Mouse (Mus musculus): ENCODE measurements around the gene Uts2r.
A peak's percentile ranks its signal among the peaks of the same experiment; 100 is the strongest.

Gene Uts2r

DNA sequence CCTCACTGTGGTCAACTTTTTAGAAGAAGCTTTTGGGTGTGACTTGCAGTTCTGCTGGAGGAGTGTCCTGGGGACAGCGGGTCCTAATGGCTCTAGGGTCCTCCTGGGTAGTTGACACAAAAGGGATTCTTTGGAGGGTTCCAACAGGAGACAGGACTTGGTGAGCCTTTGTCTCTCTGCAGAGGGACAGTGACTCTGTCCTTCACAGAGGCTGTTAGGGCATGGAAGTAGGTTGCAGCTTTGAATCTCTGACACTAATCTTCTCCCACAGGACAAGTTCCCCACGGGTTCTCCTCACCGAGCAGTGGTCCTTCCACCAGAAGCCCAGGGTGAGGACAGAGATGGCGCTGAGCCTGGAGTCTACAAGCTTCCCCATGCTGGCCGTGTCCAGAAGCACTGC, at the start of gene Uts2r:
Gene Uts2r, plus strand, starts transcription at position 301 of the 400 bp plus-strand sequence.
- no peak for DNase-seq

DNA sequence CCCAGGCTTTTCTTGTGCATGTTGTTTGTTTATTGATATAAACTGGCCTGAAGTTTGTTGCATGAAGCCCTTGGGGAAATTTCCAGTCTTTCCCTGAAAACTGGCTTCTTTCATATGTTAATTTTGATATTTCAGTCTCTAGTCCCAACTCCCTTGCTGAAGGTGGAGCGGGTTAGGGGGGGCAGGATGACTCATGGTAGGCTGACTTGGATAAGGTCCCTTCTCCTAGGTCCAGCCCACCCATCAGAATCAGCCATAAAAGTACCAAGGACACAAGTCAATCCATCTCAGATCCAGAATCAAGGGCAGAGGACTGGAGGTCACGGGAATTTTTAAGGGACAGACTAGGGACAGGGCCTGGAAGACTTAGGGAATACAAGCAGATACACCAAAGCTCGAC, 49.0 kb upstream of the Uts2r start:
- no peak for DNase-seq

DNA sequence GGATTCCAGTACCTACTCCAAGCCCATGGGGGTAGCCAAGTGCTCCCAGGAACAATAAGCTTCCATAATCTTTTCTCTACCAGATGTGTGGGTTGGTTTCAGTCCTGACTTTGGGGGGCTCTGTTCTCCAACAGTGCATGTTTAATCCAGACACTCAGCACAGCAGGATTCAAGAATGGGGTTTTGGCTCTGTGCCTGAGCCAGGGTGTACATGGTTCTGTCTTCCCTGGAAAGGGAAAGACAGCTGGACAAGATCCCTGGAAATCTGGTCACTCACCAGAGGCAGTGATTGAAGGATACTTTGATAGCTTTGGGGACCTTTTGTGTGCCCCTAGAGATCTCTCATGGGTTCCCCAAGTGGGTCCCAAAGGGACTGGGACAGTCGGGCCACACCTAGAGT, 48.5 kb upstream of the Uts2r start:
- no peak for DNase-seq

DNA sequence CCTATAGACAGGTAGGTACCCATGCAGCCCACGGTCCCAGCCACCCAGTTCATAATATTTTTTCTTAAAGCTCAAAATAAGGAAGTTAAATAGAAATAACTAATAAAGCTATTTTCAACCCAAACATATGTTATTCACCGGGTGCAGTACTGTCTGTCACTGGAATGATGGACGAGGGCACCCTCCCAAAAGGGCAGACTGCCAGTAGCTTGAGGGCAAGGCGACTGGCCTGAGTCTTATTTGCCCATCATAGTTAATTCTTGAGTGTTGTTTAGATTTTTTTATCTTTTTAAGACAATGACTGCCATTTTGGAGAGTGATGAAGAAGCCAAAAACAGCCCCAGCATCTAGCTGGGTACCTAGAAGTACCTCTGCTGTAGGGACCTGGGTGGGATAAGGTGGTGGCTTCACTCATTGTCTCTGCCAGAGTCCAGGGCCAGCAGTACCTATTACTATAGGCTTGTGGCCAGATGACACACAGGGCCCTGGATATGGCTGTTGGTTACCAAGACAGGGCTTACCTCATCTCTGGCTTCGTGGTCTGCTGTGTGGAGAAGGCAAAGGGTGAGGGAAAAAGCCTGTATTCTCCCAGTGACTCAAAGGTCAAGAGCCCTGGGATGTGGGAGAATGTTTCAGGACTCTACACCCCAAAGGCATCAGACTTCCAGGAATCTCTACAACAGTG, 47.8 kb upstream of the Uts2r start:
- no peak for DNase-seq

DNA sequence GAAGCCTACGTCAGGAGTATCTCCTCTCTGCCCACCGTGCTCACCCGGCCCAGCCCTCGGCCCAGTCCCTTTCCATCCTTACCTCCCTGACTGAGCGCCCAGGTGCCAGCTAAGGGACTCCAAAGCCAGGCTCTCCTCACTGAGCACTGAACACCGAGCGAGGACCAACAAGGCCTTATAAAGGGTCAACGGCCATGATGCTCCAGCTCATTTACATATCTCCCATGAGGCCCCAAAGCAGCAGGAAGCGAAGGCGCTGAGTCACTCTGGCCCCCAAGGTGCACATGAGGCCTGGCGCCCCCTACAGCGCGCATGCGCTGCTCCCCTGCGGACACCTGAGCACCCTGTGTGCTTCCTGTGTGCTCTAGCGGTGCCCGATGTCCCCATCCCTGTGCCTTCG, 42.0 kb upstream of the Uts2r start:
- DNase-seq: no peak

DNA sequence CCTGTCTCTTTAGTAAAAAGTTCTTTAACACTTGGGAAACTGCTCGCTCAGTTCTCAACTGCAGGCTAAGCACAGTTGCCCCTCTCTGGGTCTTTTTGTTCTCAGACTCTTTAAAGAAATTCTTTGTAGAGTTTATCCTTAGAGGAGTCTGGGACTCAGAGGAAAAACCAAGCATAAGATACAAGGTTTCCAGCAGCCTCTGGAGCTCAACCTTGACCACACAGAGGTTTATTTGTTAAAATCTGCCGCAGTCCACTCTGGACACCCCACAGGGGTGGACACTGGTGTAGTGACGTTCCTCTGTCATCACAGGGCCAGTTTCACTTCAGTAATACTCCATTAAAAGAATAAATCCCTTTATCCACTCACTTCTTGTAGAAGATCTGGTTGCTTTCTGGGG, 41.5 kb upstream of the Uts2r start, which contains the start of gene Tex19.2:
Gene Tex19.2, minus strand, starts transcription at position 101 of the 400 bp plus-strand sequence.
- no peak for DNase-seq

DNA sequence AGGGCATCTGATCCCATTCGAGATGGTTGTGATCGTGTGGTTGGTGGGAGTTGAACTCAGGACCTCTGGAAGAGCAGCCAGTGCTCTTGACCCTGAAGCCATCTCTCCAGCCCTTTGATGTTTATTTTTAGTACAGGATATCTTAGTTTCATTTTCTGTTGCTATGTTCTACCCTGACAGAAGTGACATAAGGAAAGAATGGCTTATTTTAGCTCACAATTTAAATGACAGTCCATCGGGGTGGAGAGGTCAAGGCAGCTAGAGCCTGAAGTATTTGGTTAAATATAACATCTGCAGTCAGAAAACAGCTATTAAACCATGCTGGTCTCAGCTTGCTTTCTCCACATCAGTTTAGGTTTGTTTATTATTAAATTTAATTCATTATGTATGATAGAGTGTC, 38.9 kb upstream of the Uts2r start:
- DNase-seq: no peak

DNA sequence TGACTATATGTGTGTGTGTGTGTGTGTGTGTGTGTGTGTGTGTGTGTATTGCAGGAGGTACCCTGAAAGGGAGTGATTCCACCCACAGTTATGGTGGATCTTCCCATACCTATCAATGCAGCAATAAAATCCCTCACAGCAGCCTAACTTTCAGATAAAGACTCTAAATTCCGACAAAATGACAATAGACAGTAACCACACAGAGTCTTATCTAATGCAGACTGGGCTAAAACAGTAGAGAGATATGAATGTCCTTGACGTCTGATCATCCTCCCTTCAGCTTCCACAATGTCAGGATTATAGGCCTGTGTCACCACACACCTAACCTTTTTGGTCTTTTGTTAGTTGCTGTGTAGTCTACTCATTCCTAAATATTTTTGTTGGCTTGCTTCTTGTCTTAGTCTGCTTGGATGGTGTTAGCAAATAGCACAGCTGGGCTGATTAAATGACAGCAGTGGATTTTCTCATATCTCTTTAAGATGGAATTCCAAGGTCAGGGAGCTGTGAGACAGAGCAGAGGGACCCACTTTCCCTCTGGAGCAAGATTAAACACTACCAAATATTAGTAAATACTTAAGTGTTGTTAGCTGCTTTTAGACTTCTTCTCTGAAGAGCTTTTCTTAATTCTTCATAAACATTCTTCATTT, 37.9 kb upstream of the Uts2r start:
- no peak for DNase-seq

DNA sequence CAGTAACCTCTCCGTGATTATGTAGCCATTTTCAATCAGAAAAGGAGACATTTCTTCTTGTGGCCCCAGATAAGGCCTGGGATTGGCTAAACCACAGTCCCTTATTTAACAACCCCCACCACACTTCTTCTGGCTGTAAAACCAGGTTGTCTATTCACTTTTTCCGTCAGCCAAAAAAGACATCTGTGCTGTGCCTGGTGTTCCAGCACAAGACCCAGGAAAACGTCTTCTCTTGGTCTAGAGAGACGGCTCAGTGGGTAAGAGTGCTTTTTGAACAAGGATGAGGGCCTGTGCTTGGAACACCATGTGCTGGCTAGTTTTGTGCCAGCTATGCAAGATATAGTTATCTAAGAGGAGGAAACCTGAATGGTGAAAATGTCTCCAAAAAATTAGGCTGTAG, 36.6 kb upstream of the Uts2r start:
- no peak for DNase-seq

DNA sequence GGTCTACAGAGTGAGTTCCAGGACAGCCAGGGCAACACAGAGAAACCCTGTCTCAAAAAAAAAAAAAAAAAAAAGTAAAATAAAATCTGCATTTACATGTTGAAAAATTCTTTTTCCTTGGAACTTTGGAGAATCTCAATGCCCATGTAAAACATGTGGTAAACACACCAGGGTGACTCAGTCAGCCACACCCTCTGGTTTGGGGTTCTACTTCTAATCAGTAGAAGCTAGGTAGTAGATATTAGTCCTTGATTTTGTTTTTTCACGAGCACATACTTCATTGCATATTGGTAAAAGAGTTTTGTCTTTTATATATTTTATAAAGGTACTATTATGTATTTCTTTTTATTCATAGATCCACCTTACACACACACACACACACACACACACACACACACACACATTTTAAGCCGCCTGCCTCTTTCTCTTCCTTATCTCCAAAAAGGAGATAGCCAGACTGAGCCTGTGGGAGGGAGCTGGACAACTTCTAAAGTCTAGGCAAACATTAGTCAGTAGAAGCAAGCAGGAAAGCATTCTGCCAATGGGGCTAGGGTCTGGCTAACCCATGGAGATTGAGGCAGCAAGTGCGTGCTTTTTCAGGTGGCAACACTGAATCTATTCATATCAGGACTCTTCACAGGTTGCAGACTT, 34.4 kb upstream of the Uts2r start:
- DNase-seq: no peak

DNA sequence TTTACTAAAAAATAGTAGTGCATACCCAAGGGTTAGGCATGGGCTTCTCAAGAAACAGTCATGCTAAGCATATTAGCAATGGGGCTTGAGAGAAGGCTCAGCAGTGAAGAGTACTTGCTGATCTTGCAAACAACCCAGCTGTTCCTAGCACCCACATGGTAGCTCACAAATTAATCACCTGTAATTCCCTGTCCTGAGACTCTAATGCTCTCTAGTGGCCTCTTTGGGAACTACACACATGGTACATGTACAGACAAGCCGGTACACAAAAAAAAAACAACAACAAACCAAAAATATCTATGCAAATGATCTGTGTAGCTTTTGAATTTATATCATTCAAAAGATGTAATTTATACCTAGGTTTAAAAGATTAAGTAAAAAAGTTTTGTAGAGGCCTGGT, 33.7 kb upstream of the Uts2r start:
- DNase-seq: no peak

DNA sequence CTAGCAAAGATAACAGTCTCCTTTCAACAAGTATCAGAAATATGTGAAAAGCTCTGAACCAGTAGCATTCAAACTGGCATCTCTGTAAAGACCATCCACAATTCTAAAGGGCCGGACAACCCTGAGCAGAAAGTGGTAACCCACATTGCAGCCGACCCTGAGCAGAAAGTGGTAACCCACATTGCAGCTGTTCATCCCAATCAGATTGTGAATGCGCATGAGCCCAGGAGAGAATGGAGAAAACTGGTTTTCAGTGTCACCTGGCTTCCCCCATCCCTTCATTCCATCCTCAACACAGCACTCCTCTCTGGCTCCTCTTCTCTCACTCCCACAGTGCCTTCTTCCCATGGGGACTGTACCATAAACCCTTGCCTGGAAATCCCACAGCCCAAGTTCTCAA, 32.6 kb upstream of the Uts2r start:
- no peak for DNase-seq

DNA sequence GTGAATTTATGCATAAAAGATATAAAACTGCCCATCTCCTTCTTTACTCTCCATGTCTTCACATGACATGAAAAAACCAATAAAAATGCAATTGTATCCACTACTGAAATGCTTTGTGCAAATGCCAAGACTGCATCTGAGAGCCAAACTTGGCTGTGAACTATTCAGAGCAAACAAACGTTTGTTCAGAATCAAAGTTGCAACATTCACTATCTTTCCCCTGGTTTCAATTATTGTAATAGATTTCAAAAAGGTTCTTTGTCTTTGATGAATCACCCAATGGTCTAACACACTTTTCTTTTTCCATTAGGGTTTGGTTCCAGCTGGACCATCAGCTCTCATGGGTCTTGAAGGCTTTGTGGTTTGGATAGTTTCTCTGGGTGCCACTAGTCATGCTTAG, 30.5 kb upstream of the Uts2r start:
- no peak for DNase-seq

DNA sequence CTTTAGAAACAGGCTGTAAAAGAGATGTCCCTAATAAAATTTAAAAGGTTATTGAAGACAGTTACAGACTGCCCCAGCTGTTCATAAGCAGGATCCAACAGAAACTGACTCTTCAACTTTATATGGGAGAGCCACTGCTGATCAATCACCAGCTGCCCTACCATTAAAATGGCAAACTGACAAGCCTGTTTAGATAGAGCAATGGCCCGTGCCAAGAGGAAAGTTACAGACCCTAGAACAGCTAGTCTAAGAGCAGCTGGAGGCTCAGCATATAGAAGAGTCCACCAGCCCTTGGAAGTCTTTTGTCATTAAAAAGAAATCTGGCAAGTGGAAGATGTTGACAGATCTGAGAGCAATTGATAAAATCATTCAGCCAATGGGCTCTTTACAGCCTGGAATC, 25.5 kb upstream of the Uts2r start:
- DNase-seq: no peak

DNA sequence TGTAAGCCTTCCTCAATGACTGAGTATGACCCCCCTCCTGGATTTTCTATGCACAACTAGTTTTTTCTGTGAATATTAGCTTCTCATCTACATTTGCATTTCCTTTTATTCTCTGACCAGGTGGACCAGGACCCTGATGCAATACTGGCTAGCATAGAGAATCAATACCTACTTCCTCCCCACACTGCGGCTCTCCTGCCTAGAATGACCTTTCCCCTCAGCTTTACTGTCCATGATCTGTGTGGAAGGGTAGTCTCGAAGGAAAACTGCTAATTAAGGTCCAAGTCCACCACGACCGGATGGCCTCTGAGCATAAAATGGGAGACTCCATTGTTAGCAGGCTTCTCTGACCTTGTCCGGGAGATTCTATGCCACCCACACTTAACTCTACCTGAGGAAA, 22.4 kb upstream of the Uts2r start:
- DNase-seq: no peak

DNA sequence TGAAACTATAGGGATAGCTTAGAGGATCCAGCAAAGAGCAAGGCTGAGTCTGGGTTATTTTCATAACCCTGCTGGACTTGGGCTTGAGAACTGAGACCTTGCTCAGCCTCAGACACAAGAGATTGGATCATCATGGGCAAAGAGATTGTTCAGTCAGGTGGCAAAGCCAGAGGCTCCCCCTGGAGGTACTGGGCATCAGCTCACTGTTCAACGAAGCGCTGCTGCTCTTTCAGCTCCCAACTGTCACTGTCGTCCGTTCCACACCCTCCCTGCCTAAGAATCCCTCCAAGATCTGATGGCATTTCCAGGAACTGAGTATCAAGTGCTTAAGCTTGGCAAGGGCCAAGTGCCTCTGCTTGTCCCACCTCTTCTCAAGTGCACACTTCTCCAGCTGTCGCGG, 21.3 kb upstream of the Uts2r start:
- no peak for DNase-seq

DNA sequence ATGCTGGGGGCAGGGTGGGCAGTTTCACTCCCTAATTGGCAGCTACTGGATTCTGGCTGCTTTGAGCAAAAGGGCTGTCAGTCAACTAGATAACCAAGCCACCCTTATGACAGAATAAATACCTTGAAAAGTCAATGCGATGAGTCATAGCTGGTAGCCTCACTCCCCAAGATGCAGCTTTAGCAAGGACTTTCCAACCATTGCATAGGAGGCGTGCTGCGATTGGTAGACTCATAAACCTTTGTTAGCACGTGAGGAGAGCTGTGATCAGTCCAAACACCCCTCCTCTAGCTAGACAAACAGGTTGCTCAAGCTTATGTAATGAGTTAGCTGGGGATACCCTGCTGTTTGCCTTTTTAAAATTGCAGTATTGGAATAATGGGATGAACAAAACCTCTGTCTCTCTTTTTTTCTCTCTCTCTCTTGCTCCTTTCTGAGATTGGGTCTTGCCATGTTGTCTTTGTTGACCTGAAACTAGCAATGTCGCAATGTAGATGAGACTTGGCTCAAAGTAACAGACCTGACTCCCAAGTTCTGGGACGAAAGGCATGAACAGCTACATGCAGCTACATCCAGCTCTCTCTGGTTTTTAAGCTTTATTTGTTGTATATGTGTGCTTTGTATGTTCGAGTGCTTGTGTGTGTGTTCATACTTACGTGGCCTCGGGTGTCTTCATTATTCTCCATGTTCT, 16.6 kb upstream of the Uts2r start:
- DNase-seq: no peak

DNA sequence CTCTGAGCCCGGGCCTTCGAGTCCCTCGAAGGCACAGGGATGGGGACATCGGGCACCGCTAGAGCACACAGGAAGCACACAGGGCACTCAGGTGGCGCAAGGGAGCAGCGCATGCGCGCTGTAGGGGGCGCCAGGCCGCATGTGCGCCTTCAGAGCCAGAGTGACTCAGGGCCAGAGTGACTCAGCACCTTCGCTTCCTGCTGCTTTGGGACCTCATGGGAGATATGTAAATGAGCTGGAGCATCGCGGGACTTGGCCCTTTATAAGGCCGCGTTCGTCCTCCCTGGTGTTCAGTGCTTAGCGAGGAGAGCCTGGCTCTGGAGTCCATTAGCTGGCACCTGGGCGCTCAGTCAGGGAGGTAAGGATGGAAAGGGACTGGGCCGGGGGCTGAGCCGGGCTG, 14.2 kb upstream of the Uts2r start, which contains the start of gene Tex19.1:
Gene Tex19.1, plus strand, starts transcription at position 279 of the 400 bp plus-strand sequence.
- DNase-seq: no peak

DNA sequence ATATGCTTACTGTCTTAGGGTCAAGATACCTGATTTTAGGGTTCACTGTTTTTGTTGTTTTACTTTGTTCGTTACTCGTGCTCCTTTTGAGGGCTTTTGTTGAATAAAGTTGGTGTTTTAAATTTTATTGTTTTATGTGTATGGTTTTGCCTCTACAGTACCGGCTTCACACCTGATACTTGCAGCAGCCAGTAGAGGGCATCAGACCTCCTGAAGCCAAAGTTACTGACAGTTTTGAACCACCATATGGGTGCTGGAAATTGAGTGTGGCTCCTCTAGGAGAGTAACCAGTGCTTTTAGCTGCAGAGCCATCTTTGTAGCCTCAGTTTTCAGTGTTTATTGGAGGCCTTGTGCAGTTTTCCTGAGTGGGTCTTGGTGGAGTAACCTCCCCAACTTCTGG, 11.9 kb upstream of the Uts2r start:
- DNase-seq: no peak

DNA sequence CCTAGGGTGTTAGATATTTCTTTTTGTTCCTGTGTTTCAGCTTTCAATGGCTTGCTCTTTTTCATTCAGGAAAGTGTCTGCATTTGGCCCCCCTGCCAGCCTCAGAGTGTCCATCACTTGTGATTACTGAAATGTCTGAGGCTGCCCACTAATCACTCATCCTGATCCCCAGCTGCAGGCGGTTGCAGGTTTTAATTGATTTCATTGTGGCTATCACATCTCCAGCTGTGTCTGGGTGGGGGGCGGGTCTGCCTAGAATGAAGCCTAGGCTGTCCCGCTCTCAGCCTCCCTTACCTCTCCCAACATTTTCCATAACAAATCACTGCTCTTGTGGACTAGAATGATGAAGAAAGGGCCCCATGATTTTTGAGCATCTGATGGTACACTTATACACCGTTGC, 5.9 kb upstream of the Uts2r start:
- no peak for DNase-seq

DNA sequence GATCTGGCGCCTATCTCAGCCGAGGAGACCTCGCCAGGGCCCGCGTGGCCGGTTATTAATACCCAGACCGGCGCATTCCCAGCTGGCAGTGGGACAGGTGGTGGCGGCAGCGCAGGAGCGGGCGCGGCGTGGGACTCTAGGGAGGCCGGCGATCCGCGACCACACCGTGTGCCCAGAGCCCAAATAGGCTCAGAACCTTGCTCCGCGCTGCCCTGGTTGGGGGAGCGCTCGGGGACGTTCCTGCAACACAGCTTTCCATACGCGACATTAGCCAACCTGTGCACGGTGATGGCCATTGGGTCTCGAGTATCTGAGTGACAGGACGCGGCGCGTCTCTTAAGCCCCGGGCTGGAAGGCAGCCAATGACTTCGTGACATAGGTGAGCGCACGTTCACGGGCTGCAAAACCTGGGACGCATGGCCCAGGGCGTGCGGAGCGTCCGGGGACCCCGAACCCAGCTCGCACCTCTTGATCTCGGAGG, 3.6 kb upstream of the Uts2r start:
- DNase-seq: peak; percentile 26

DNA sequence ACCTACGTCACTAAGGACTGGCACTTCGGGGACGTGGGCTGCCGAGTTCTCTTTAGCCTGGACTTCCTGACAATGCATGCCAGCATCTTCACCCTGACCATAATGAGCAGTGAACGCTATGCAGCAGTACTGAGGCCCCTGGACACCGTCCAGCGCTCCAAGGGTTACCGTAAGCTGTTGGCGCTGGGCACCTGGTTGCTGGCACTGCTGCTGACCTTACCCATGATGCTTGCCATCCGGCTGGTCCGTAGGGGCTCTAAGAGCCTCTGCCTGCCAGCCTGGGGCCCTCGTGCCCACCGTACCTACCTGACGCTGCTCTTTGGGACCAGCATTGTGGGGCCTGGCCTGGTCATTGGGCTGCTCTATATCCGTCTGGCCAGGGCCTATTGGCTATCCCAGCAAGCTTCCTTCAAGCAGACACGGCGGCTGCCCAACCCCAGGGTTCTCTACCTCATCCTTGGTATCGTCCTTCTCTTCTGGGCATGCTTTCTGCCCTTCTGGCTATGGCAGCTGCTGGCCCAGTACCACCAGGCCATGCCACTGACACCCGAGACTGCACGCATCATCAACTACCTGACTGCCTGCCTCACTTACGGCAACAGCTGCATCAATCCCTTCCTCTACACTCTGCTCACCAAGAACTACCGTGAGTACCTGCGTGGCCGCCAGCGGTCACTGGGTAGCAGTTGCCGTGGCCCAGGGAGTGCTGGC, 720 bp downstream of the Uts2r start:
- DNase-seq: no peak

DNA sequence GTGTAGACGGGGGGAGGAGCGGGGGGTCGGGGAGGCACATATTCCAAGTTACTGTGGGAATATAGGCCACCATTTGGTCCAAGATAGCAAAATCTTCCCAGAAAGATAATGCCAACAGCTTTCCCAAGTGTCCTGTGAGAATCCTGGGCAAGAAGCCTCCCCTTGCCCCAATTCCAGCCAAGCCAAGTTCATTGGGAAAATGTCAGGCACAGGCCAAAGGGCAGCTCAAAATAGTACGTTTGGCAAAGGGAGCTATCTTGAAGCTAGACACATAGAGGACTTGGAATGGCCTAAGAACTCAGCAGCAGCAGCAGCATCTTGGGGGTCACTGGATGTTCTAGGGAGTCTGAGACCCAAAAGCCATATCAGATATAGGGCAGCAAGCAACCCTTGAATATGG, 3.7 kb downstream of the Uts2r start:
- no peak for DNase-seq

Data from right cerebral cortex, postnatal 4 days (tissue).